Mouse (Mus musculus) lung, adult 10 weeks (tissue): Measurements from ENCODE around the gene Spata31. TPM values are rescaled to one million over a fixed set of nuclear protein-coding genes. Genes with fewer than 3 reads are reported as not detected.

Source experiments
- polyA plus RNA-seq: library from polyadenylated mRNA; stranded (reverse); fragments of 350-450 nt; fragmentation: Illumina TruSeq; extraction: RNeasy Lipid Tissue Mini Kit (QIAGEN cat#74804); gene quantifications from one replicate; pipeline ENCODE4 v1.2.3, GENCODE M21; 2014; ENCODE audit warnings: low read depth, low replicate concordance; ENCODE audit not compliant: insufficient read depth

Gene Spata31
- not detected for polyA plus RNA-seq

DNA sequence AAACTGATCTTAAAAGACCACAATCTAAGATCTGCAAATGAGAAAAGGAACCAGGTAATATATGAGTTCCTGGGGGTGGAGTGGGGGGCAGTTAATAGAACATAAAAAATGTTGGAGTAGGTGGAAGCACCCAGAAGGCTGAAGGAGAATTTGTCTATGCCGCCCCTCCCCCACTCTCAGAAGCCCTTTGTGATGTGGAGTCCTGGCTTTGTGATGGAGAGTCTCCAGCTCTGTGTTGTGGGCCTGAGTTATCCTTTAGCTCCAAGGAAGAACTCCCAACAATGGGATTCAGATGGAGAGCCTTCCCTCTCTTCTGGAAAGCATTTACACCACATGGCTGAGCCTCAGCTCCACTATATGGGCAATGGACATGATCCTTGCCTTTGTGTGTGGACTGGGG is at the start of gene Spata31:
TSS of gene Spata31 (plus strand) at position 216 of the 400 bp plus-strand sequence.

GRCm38 (mm10) chr13:64903585-64904208 is 13.5 kb upstream of the Spata31 start, which contains the start of gene Cntnap3:
Gene Cntnap3, minus strand, starts transcription at chr13:64903955.

Other genes starting within 250 kb of the Spata31 start
- not detected for gene Cntnap3, start 13.5 kb upstream of the Spata31 start, polyA plus RNA-seq
- gene Spata31d1c, start 115.7 kb downstream of the Spata31 start, polyA plus RNA-seq: not detected
- not detected for gene Prss47, start 135.4 kb downstream of the Spata31 start, polyA plus RNA-seq
- 28.6 TPM for gene Mfsd14b, start 195.6 kb downstream of the Spata31 start, polyA plus RNA-seq
- not detected for gene Olfr465-ps1, start 220.7 kb downstream of the Spata31 start, polyA plus RNA-seq
- gene Olfr466, start 232.8 kb downstream of the Spata31 start, polyA plus RNA-seq: not detected